Mouse (Mus musculus): Measurements from ENCODE around the gene Fam71e2. TPM values are rescaled to one million over a fixed set of nuclear protein-coding genes. Genes with fewer than 3 reads are reported as not detected.
A peak's percentile ranks its signal among the peaks of the same experiment; 100 is the strongest.

Gene Fam71e2
- polyA plus RNA-seq, 1 experiment from 2014 or later, result not detected

DNA sequence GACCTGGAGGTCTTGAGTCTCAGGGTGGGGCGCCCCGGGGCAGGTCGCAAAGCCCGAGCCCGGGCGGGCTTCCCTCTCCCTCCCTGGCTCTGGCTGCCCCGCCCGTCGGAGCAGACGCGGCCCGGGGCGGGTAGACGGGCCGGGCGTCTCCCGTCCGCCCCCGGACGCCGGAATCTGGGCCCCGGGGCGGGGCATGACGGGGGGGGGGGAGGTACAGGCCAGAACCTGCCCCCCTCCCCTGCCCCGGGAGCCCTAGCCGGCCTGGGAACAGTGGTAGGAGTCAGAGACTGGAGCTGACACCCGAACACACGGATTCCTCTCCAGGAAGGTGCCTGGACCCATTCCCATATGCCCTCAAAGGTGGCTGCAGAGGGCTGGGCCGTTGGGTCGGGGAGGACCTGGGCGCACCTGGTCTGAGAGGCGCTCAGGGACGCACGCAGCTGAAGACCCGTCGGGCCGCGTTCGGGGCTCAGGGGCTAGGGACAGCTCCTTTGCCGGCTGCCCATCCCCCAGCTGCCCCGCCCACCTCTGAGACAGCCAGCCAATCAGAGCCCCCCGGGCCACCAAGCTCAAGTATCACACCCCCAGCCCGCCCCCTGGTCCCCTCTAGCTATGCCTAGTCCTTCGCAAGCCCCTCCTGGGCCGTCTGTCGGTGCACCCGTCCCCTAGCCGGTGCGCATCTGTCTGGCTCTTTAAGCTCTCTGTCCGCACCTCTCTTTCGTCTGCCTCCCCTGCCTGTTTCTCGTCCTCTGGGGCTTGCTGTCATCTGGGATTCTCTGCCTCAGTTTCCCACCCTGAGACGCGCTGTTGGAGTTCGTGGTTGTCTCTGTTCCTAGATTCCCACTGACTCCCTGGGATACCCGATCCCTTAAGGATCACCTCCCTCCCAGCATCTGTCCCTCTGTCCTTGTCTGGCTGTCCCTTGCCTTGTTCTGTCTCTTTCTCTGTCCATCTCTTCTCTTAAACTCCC, 6.0 kb upstream of the Fam71e2 start:
- 1% methylated on average over 39 of the region's 56 CpGs for WGBS

DNA sequence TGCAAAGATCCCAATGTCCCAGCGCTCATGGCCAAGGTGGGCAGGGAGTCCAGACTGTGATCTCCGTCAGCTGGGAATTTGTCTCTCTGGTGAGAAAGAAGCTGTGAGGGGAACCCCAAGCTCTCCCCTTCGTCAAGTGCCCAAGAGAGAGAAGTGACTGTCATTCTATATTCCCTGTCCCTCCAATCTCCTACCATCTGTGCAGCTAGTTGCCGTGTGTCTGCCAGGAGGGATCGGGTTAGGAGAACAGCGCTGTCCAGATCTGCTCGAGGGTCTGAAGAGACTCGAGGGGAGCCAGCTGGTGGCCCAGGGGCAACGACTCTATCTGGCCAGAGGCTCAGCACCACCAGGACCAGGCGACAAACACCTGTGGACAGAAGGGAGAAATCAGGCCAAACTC, 5.0 kb upstream of the Fam71e2 start:
- peaks cover 6% of the 10 kb centered on the region for H3K4me1 ChIP-seq
- H3K36me3 ChIP-seq, result no peaks in the 10 kb centered on the region
- ATAC-seq (ENCODE audit: borderline replicate concordance, extremely low read depth, low FRiP score, low TSS enrichment), result no peak
- no peak overlapping the region for H3K4me3 ChIP-seq
- H3K27ac ChIP-seq, result no peak overlapping the region
- H3K27me3 ChIP-seq, result peaks cover 47% of the 10 kb centered on the region
- 50% methylated on average over 10 of the region's 10 CpGs for WGBS
- no peak overlapping the region for H3K4me2 ChIP-seq
- H3K9me3 ChIP-seq, result no peaks in the 10 kb centered on the region
- no peak overlapping the region for H3K9ac ChIP-seq

More for the DNA sequence above, 6.0 kb upstream of the Fam71e2 start:
- Histone ChIP-seq H3K27me3 (peaks cover 47% of the 10 kb centered on the region), H3K9ac (no peak overlapping the region), H3K4me2 (peak overlapping the region; percentile 52), H3K9me3 (no peaks in the 10 kb centered on the region), H3K4me3 (peak overlapping the region; percentile 31), H3K4me1 (peaks cover 10% of the 10 kb centered on the region), H3K36me3 (no peaks in the 10 kb centered on the region), H3K27ac (no peak overlapping the region)
- peak; percentile 75 for ATAC-seq (ENCODE audit: borderline replicate concordance, extremely low read depth, low FRiP score, low TSS enrichment)

DNA sequence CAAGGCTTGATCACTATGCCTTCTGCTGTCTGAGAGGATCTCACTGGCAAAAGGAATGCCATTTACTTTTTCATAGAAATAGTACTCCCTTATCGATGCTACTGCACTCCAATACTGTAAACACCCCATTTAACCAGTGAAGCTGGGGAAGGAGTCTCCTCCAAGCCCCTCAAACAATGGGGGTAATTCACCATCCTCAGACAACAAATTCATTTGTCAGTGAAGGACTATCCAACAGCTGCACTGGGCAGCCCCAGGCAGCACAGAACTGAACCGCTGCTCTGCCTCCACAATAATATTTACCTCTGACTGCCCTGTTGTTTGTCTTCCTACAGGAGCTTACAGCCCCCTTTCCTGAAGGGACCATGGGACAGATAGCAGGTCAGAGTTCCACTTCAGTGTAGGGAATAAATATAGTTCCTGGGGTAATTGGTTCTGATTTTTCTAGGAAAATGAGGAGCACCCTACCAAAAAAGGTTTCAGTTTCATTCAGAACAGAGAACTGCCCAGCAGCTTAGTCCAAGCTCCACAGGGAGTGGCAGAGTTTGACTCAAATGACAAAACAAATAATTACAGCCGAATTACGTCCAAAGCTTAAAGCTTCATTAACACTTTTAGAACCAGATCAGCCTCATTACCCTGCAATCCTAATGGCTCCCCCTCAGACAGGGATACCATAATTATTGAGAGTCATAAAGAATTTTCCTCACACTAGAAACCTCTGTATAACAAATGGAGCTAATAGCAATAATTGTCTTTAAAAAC, 6.0 kb downstream of the Fam71e2 start:
- Histone ChIP-seq H3K9ac (no peak overlapping the region), H3K9me3 (no peaks in the 10 kb centered on the region), H3K4me1 (no peaks in the 10 kb centered on the region), H3K27ac (no peak overlapping the region), H3K27me3 (0 out of 2 replicates have a peak, but pooled peaks cover 2% of the 10 kb centered on the region), H3K4me3 (no peak overlapping the region), H3K36me3 (no peaks in the 10 kb centered on the region), H3K4me2 (no peak overlapping the region)
- 16% methylated on average over 4 of the region's 4 CpGs for WGBS
- no peak for ATAC-seq (ENCODE audit: borderline replicate concordance, extremely low read depth, low FRiP score, low TSS enrichment)

GRCm38 (mm10) chr7:4759670-4760069, 11.4 kb downstream of the Fam71e2 start:
- WGBS, result 20% methylated on average over 1 of the region's 1 CpGs
- ATAC-seq (ENCODE audit: borderline replicate concordance, extremely low read depth, low FRiP score, low TSS enrichment), result no peak

GRCm38 (mm10) chr7:4752821-4753570, 18.1 kb downstream of the Fam71e2 start, which contains the start of gene Cox6b2:
Cox6b2 (minus strand) TSS chr7:4753094.
- H3K4me1 ChIP-seq, result peaks cover 19% of the 10 kb centered on the region
- H3K36me3 ChIP-seq, result no peaks in the 10 kb centered on the region
- peak within 1 kb of the TSS; percentile 56 for H3K27ac ChIP-seq
- H3K27me3 ChIP-seq, result no peaks in the 10 kb centered on the region
- no peaks in the 10 kb centered on the region for H3K9me3 ChIP-seq
- peak within 1 kb of the TSS; percentile 45 for H3K4me3 ChIP-seq
- peak within 1 kb of the TSS; percentile 11 for H3K9ac ChIP-seq
- WGBS, result 2% methylated on average over 24 of the region's 24 CpGs
- peak within 1 kb of the TSS; percentile 71 for H3K4me2 ChIP-seq
- ATAC-seq (ENCODE audit: borderline replicate concordance, extremely low read depth, low FRiP score, low TSS enrichment), result peak; percentile 93

More at GRCm38 (mm10) chr7:4759670-4760069, 11.4 kb downstream of the Fam71e2 start:
- Histone ChIP-seq H3K27ac (no peak overlapping the region), H3K36me3 (no peaks in the 10 kb centered on the region), H3K9ac (no peak overlapping the region), H3K4me2 (no peak overlapping the region), H3K4me3 (no peak overlapping the region), H3K27me3 (no peaks in the 10 kb centered on the region), H3K4me1 (no peaks in the 10 kb centered on the region), H3K9me3 (no peaks in the 10 kb centered on the region)

DNA sequence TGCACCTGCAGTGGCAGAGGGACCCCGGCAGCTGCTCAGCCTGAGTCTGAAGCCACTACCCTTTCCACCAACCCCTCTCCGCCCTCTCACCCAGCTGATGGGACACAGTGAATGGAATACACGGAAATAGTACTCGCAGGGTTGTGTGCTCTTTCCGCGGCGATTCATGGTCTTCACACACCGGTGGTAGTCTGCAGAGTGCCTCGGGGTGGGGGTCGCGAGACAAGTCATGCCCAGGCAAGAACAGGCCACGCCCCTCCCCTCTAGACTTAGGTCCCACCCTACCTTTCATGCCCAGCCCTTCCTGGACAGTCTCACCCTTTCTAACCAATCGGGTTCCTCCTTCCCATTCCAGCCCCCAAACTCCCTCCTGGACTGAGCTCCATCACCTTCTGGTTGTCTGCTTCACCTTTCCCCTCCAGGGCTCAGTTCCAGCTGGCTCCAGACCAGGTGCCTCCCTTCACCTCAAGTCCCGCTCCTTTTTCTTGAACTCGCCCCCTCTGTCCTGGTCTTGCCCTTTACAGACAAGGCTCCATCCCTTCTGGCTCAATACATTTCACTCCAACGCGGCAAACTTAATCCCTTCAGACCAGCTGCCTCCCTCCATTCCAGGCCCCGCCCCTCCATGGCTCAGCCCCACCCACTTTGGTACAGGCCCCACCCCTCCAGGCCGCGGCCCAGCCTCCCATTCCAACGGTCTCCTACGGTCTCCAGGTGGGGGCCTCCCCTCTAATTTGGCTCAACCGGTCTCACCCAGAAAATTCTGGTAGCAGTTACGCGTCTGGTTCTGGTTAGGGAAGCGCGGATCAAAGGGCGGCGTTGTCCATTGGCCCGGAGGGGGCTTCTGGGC, 18.9 kb downstream of the Fam71e2 start:
- Histone ChIP-seq H3K27me3 (no peaks in the 10 kb centered on the region), H3K36me3 (no peaks in the 10 kb centered on the region), H3K4me3 (peak overlapping the region; percentile 45), H3K4me2 (peak overlapping the region; percentile 71), H3K27ac (peak overlapping the region; percentile 56), H3K9me3 (no peaks in the 10 kb centered on the region), H3K9ac (peak overlapping the region; percentile 11; the same call in 1 of the 2 replicates), H3K4me1 (peaks cover 19% of the 10 kb centered on the region)
- ATAC-seq (ENCODE audit: borderline replicate concordance, extremely low read depth, low FRiP score, low TSS enrichment), result peak; percentile 81
- 3% methylated on average over 30 of the region's 30 CpGs for WGBS

DNA sequence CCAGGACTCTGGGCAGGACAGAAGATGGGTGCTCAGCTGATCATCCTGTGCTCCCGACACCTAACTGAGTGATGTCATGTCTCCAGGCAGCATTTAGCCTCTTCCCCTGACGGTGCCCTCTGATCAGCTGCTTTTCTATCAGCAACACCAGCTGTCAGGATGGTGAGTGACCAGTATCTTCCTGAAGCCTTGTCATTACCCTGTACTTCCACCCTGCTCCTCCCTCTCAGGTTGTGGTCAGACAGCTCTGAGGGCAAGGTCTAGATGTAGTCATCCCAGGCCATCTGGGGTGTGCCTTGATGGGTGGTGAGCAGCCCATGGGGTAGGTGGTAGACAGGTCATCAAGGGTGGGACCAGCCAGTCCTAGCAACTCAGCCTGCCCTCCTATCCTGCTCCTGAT, 21.9 kb downstream of the Fam71e2 start:
- ATAC-seq (ENCODE audit: borderline replicate concordance, extremely low read depth, low FRiP score, low TSS enrichment), result no peak
- Histone ChIP-seq H3K36me3 (peaks cover 16% of the 10 kb centered on the region), H3K4me1 (peaks cover 19% of the 10 kb centered on the region), H3K4me3 (no peak overlapping the region), H3K9ac (no peak overlapping the region), H3K9me3 (no peaks in the 10 kb centered on the region), H3K27ac (no peak overlapping the region), H3K27me3 (no peaks in the 10 kb centered on the region), H3K4me2 (no peak overlapping the region)
- 52% methylated on average over 2 of the region's 2 CpGs for WGBS

DNA sequence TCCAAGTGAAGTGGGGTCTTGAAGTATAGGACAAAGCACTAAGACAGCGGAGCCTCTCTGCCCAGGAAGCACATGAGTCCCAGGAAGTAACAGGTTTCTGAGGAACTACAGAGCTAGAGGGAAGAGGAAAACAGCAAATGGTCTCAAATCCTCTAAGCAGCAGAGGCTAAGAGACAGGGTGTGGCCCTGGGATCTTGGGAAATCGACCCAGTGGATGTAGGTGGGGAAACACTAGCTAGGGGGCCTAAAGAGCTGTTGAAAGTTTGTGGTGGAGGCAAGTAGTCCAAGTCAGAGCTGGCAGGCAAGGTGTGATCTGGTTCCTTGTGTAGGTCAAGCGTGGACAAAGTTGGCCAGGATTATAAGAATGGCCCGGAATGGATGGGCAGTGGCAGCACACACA, 22.8 kb downstream of the Fam71e2 start:
- Histone ChIP-seq H3K36me3 (peaks cover 17% of the 10 kb centered on the region), H3K4me2 (no peak overlapping the region), H3K27me3 (no peaks in the 10 kb centered on the region), H3K4me3 (no peak overlapping the region), H3K4me1 (peaks cover 21% of the 10 kb centered on the region), H3K9ac (no peak overlapping the region), H3K9me3 (no peaks in the 10 kb centered on the region), H3K27ac (no peak overlapping the region)
- WGBS, result 69% methylated on average over 4 of the region's 4 CpGs
- ATAC-seq (ENCODE audit: borderline replicate concordance, extremely low read depth, low FRiP score, low TSS enrichment), result no peak

GRCm38 (mm10) chr7:4747156-4747899, 23.8 kb downstream of the Fam71e2 start:
- H3K27me3 ChIP-seq, result no peaks in the 10 kb centered on the region
- peaks cover 17% of the 10 kb centered on the region for H3K36me3 ChIP-seq
- no peaks in the 10 kb centered on the region for H3K9me3 ChIP-seq
- H3K27ac ChIP-seq, result no peak overlapping the region
- 59% methylated on average over 9 of the region's 9 CpGs for WGBS
- peaks cover 22% of the 10 kb centered on the region for H3K4me1 ChIP-seq
- no peak overlapping the region for H3K4me3 ChIP-seq
- H3K9ac ChIP-seq, result no peak overlapping the region
- ATAC-seq (ENCODE audit: borderline replicate concordance, extremely low read depth, low FRiP score, low TSS enrichment), result no peak
- no peak overlapping the region for H3K4me2 ChIP-seq

DNA sequence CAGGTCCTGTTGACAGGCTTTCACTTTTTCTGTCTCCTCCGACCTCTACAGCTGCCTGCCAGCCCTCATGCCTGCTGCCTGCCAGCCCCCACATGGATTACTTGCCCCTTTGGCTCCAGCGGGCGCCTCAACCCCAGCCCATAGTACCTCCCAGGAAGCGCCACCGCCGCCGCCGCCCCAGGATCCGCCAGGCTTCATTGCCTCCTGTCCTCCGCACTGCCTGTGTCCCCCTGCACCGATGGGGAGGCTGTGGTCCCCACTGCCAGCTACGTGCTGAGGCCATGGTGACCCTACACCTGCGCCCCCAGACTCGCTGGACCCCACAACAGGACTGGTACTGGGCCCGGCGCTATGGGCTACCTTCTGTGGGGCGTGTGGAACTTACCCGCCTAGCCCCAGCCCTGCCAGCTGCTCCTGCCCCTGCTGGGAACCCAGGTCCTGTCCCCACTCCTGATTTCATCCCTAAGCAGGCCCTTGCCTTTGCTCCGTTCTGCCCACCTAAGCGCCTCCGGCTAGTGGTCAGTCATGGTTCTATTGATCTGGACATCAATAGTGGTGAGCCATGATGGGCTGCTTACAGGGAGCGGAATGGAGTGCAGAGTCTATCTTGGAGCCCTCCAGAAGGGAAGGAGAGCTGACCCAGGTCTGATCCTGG, 24.6 kb downstream of the Fam71e2 start:
- WGBS, result 87% methylated on average over 22 of the region's 22 CpGs
- H3K36me3 ChIP-seq, result peaks cover 17% of the 10 kb centered on the region

More for the DNA sequence above, 24.6 kb downstream of the Fam71e2 start:
- Histone ChIP-seq H3K9ac (no peak overlapping the region), H3K27ac (no peak overlapping the region), H3K9me3 (no peaks in the 10 kb centered on the region), H3K27me3 (no peaks in the 10 kb centered on the region), H3K4me3 (no peak overlapping the region), H3K4me2 (no peak overlapping the region), H3K4me1 (peaks cover 22% of the 10 kb centered on the region)
- no peak for ATAC-seq (ENCODE audit: borderline replicate concordance, extremely low read depth, low FRiP score, low TSS enrichment)
